Mouse (Mus musculus): ENCODE results near the gene Rasd1. TPM values are rescaled to one million over a fixed set of nuclear protein-coding genes. Genes with fewer than 3 reads are reported as not detected.

Gene Rasd1
- polyA plus RNA-seq, 1 experiment from 2014 or later, result 4.2 TPM

DNA sequence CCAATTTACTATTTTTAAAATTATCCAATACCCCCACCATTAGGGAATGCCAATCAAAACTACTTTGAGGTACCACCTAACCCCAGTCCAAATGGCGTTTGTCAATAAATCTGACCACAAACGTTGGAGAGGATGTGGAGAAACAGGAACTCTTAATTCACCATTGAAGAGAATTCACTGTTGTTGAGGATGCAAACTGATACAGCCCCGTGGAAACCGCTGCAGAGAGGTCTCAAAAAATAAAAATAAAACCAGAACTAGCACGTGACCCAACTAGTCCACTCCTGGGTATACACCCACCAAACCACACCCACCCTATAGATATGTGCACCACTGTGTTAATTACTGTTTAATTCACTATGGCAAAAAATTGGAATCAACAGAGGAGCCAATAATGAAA, 44.4 kb downstream of the Rasd1 start:
- Histone ChIP-seq H3K9me3 (ENCODE audit: low read length) (no peaks in the 10 kb centered on the region), H3K4me3 (ENCODE audit: low read length) (no peak overlapping the region), H3K9ac (replicated peaks; ENCODE audit: low read length) (no peak overlapping the region), H3K4me2 (replicated peaks; ENCODE audit: low read depth, low read length) (no peak overlapping the region), H3K27ac (ENCODE audit: low read length) (no peak overlapping the region), H3K36me3 (ENCODE audit: insufficient read depth, low read length) (no peaks in the 10 kb centered on the region), H3K27me3 (ENCODE audit: insufficient read depth, low read length) (no peaks in the 10 kb centered on the region), H3K4me1 (ENCODE audit: insufficient read depth, low read length) (peaks cover 18% of the 10 kb centered on the region)
- WGBS, result 46% methylated on average over 5 of the region's 5 CpGs
- ATAC-seq (ENCODE audit: low FRiP score, low TSS enrichment), result no peak

DNA sequence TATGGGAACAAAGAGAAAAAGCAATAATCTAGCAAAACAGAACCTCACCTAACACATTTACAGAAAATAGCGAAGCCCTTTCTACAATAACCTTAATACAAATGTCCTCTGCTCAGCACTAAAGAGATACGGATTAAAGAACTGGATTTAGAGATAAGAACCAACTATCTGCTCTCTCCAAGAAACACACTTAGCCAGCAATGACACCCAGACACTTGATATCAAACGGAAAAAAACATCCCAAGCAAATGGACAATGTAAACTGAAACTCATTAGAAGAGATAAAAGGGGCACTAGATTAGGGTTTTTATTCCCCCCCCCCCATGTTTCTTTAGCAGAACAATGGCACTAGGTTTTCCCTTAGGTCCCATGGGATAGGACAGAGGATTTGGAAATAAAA, 45.3 kb downstream of the Rasd1 start:
- Histone ChIP-seq H3K4me3 (ENCODE audit: low read length) (no peak overlapping the region), H3K9me3 (ENCODE audit: low read length) (no peaks in the 10 kb centered on the region), H3K4me2 (replicated peaks; ENCODE audit: low read depth, low read length) (no peak overlapping the region), H3K27ac (ENCODE audit: low read length) (no peak overlapping the region), H3K36me3 (ENCODE audit: insufficient read depth, low read length) (no peaks in the 10 kb centered on the region), H3K9ac (replicated peaks; ENCODE audit: low read length) (no peak overlapping the region), H3K27me3 (ENCODE audit: insufficient read depth, low read length) (no peaks in the 10 kb centered on the region), H3K4me1 (ENCODE audit: insufficient read depth, low read length) (peaks cover 18% of the 10 kb centered on the region)
- WGBS, result 82% methylated on average over 3 of the region's 3 CpGs
- no peak for ATAC-seq (ENCODE audit: low FRiP score, low TSS enrichment)

DNA sequence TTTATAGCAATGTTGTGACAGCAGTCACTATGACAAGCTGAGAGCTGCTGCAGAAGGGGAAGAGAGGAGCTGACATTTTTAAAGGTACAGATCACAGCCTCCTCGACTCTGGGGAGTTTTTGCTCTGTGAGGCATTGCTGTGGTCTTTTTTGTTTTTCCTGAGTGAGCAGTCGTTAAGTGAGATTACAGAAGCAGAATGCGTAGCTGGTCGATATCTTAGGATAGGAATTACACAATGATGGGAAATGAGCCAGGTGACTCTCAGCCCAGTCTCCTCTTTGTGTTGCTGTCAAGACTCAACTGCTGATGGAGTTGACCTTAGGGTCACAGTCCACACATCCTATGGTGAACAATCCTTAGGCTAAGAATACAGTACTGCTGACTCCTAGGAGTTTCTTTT, 46.7 kb downstream of the Rasd1 start:
- no peak overlapping the region for H3K4me2 ChIP-seq (replicated peaks; ENCODE audit: low read depth, low read length)
- WGBS, result 25% methylated on average over 4 of the region's 4 CpGs
- peaks cover 18% of the 10 kb centered on the region for H3K4me1 ChIP-seq (ENCODE audit: insufficient read depth, low read length)
- H3K27ac ChIP-seq (ENCODE audit: low read length), result no peak overlapping the region
- H3K4me3 ChIP-seq (ENCODE audit: low read length), result no peak overlapping the region
- H3K27me3 ChIP-seq (ENCODE audit: insufficient read depth, low read length), result no peaks in the 10 kb centered on the region
- no peaks in the 10 kb centered on the region for H3K36me3 ChIP-seq (ENCODE audit: insufficient read depth, low read length)
- H3K9me3 ChIP-seq (ENCODE audit: low read length), result no peaks in the 10 kb centered on the region
- no peak for ATAC-seq (ENCODE audit: low FRiP score, low TSS enrichment)
- no peak overlapping the region for H3K9ac ChIP-seq (replicated peaks; ENCODE audit: low read length)

DNA sequence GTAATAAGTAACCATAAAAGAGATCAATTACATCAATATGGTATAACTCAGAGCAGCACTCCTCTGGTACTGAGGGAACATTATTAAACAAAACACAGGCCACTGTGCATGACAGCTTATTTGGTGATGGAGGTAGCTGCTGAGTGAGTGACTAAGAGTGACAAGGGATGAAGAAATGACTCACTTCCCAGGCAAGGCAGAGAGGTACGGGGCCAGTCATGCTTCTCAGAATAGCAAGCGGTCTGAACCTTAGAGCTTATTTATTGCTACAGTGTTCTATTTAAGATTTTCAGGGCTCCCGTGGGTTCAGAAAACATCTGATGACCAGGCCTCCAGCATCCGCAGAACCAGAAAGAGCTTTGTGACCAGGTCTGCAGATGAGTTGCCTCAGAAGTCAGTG, 51.0 kb downstream of the Rasd1 start:
- no peak overlapping the region for H3K9ac ChIP-seq (replicated peaks; ENCODE audit: low read length)
- WGBS, result 57% methylated on average over 4 of the region's 4 CpGs
- no peaks in the 10 kb centered on the region for H3K9me3 ChIP-seq (ENCODE audit: low read length)
- H3K36me3 ChIP-seq (ENCODE audit: insufficient read depth, low read length), result no peaks in the 10 kb centered on the region
- no peak overlapping the region for H3K4me3 ChIP-seq (ENCODE audit: low read length)
- 0 out of 2 replicates have a peak overlapping the region, but pooled peaks have one; percentile 27 for H3K27ac ChIP-seq (ENCODE audit: low read length)
- H3K27me3 ChIP-seq (ENCODE audit: insufficient read depth, low read length), result no peaks in the 10 kb centered on the region
- peaks cover 1% of the 10 kb centered on the region; the same call in 1 of the 2 replicates for H3K4me1 ChIP-seq (ENCODE audit: insufficient read depth, low read length)
- no peak for ATAC-seq (ENCODE audit: low FRiP score, low TSS enrichment)
- H3K4me2 ChIP-seq (replicated peaks; ENCODE audit: low read depth, low read length), result no peak overlapping the region

Other genes starting within 250 kb of the Rasd1 start
- gene Pld6, start 177.3 kb downstream of the Rasd1 start, polyA plus RNA-seq (2015; fragmentation: Nextera tagmentation; extraction: Ambion mirVana), result 5.8 and 6.6 TPM in 2 replicates
- gene Flcn, start 154.9 kb downstream of the Rasd1 start, polyA plus RNA-seq (2015; fragmentation: Nextera tagmentation; extraction: Ambion mirVana), result 37.7 and 41.5 TPM in 2 replicates
- gene Nt5m, start 125.5 kb downstream of the Rasd1 start, polyA plus RNA-seq (2015; fragmentation: Nextera tagmentation; extraction: Ambion mirVana), result 44.4 and 46.3 TPM in 2 replicates
- 215 and 224 TPM in 2 replicates for gene Cops3, start 125.1 kb downstream of the Rasd1 start, polyA plus RNA-seq (2015; fragmentation: Nextera tagmentation; extraction: Ambion mirVana)
- gene Med9, start 16.7 kb downstream of the Rasd1 start, polyA plus RNA-seq (2015; fragmentation: Nextera tagmentation; extraction: Ambion mirVana), result 49.1 and 49.3 TPM in 2 replicates
- gene Pemt, start 81.5 kb upstream of the Rasd1 start, polyA plus RNA-seq (2015; fragmentation: Nextera tagmentation; extraction: Ambion mirVana), result 11.2 and 12.2 TPM in 2 replicates
- 21.5 and 24.0 TPM in 2 replicates for gene Rai1, start 140.1 kb upstream of the Rasd1 start, polyA plus RNA-seq (2015; fragmentation: Nextera tagmentation; extraction: Ambion mirVana)